Mouse (Mus musculus): ENCODE results near the gene Gstp3. TPM values are rescaled to one million over a fixed set of nuclear protein-coding genes. Genes with fewer than 3 reads are reported as not detected.

Gstp3 gene
- total RNA-seq, 2 experiments from 2014 or later: not detected

DNA sequence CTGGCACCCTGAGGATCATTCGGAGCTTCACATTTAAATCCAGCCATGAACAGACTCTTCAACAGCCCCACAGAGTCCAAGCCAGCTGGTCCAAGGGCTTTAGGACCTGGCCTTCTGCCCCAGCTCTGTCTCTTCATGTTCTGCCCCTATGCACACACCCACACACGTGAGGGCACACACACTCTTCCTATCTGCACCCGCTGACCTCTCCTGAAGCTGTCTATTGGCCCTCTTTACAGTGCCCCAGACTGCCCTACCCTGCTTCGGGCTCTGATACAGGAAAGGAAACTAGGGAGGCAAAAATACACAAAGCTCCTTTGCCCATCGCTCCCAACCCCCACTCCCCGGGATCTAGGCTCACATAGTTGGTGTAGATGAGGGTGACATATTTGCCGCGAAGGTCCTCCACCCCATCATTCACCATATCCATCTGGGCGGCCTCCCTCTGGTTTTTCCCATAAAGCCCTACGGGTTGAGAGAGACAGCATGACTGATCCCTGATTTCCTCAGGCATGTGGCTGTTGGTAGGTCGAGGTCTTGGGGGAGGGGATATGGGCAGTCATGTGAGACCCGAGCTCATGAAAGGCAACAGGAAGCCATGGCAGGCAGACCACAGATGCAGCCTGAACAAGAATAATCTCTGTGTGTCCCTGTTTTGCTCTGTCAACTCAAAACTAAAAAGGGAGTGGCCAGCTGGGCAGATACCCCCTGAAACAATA is 22.9 kb downstream of the Gstp3 start:
- peak overlapping the region; percentile 18; the same call in 1 of the 2 replicates for H3K27ac ChIP-seq
- H3K4me3 ChIP-seq: peak overlapping the region; percentile 27
- no peak for DNase-seq (ENCODE audit: low spot score in 2 of 2)
- TF ChIP-seq CTCF (conservative IDR thresholded peaks at IDR 0.05): no peak

DNA sequence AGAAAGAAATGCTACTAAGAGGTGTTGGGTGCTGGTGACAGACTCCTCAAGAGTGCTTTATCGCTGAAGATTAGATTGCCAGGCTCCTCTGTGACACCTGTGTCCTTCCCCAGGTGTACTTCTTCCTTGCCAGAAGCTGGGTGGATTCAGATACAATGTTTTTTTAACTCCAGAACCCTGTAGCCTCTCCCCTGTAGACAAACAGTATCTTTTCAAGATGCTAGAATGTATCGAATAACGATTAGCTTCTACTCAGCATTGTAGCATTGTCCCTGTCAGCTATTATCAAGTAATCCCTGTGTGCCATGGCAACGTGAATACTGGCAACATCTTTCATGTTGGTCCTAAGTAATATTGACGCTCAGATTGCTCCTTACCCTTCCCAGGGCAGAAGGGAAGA is 25.6 kb downstream of the Gstp3 start:
- no peak for DNase-seq (ENCODE audit: low spot score in 2 of 2)
- H3K4me3 ChIP-seq: no peak overlapping the region
- no peak overlapping the region for H3K27ac ChIP-seq
- TF ChIP-seq CTCF (conservative IDR thresholded peaks at IDR 0.05): no peak

DNA sequence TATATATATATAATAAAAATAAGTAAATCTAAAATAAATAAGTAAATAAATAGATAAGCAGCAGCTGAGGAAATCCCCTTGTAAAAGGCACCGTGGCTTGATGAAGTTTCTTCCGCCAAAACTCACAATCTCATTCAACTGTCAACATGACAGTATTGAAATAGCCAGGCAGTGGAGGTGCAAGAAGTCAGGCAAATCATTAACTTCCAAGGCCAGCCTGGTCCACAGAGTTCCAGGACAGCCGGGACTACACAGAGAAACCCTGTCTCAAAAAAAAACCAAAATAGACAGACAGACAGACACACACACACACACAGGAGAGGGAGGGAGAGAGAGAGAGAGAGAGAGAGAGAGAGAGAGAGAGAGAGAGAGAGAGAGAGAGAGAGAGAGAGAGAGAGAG is 26.1 kb downstream of the Gstp3 start:
- Histone ChIP-seq H3K27ac (no peak overlapping the region), H3K4me3 (no peak overlapping the region)
- no peak for TF ChIP-seq CTCF (conservative IDR thresholded peaks at IDR 0.05)
- no peak for DNase-seq (ENCODE audit: low spot score in 2 of 2)

DNA sequence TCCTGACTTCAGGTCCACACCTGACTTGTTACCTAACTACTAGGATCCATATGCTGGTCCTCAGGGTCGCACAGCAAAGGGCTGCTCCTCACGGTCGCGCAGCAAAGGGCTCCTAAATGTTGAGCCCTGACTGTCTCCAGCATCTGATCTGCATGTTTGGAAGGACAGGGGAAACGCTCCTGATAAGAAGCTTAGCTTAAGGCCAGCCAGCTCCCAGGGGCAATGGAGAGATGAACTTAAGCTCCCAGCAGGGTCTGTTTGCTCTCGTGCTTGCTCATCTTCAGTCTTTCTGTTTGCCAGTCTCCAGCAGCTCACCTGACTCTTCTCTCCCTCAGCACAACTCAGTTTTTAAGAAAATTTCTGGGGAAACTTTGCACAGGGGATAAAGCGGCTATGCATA is 26.7 kb downstream of the Gstp3 start:
- no peak for TF ChIP-seq CTCF (conservative IDR thresholded peaks at IDR 0.05)
- DNase-seq (ENCODE audit: low spot score in 2 of 2): no peak
- H3K27ac ChIP-seq: no peak overlapping the region

DNA sequence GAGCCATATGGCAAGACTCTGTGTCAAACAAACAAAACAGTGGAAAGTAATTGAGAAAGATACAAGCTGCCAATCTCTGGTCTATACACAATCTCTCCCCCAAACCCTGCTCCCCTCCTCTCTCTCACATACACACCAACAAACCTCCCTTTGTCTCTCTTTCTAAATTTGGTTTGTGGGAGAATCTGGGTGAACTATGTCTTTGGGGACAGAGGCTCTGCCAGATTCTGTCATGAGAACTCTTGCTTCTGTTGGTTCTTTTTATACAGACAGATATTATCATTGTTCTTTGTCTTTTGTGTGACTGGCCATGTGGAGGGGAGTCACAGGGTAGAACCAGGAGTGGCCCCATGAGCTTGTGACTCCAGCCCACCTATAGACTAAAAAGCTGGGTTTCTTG is 31.8 kb downstream of the Gstp3 start:
- TF ChIP-seq CTCF (conservative IDR thresholded peaks at IDR 0.05): no peak
- Histone ChIP-seq H3K27ac (peak overlapping the region; percentile 62), H3K4me3 (no peak overlapping the region)
- DNase-seq (ENCODE audit: low spot score in 2 of 2): no peak

More for the DNA sequence above, 26.7 kb downstream of the Gstp3 start:
- no peak overlapping the region for H3K4me3 ChIP-seq

GRCm38 (mm10) chr19:4023185-4023584 is 36.2 kb downstream of the Gstp3 start:
- no peak for DNase-seq (ENCODE audit: low spot score in 2 of 2)
- Histone ChIP-seq H3K4me3 (no peak overlapping the region), H3K27ac (no peak overlapping the region)
- TF ChIP-seq CTCF (conservative IDR thresholded peaks at IDR 0.05): no peak

DNA sequence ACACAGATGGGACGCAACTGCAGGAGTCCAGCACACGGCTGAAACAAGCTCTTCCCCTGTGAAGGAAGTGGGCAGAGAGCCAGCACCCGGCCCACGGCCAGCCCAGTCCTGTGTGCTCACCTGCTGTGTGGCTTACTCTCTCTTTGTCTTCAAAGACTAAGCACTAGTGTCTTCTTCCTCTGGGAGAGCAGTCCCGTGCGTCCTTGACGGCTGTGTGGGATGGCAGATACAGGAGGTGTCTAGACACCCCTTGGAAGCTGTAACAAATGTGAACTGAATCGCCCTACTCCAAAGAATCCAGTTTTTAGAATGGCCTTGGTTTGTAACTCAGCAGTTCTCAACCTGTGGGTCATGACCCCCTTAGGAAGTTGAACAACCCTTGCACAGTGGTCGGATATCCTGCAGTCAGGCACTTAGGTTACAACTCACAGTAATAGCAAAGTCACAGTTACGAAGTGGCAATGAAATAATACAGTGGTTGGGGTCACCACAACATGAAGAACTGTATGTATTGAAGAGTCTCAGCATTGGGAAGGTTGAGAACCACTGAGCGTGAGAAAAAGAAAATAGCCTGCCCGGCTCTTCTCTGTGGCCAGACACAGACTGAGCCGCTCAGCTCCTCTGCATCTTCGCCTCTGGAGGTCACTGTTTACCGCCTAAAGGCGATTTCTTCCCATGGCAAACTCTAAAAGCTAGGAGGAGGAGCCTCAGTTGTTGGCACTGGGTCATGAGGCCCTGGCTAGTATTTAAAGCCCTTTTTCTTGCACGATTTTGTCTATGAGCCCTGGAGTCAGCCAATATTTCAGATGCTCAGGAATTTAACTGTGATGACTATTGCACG is 40.4 kb downstream of the Gstp3 start:
- peak; percentile 79 to 82 for DNase-seq (ENCODE audit: low spot score in 2 of 2)
- peak overlapping the region; percentile 46; the same call in 1 of the 2 replicates for H3K27ac ChIP-seq
- no peak overlapping the region for H3K4me3 ChIP-seq
- TF ChIP-seq CTCF (conservative IDR thresholded peaks at IDR 0.05): peak; percentile 94

GRCm38 (mm10) chr19:4017921-4018587 is 41.3 kb downstream of the Gstp3 start:
- Histone ChIP-seq H3K27ac (no peak overlapping the region), H3K4me3 (no peak overlapping the region)
- TF ChIP-seq CTCF (conservative IDR thresholded peaks at IDR 0.05): no peak
- DNase-seq (ENCODE audit: low spot score in 2 of 2): no peak

GRCm38 (mm10) chr19:4015635-4016034 is 43.7 kb downstream of the Gstp3 start:
- no peak for DNase-seq (ENCODE audit: low spot score in 2 of 2)
- no peak for TF ChIP-seq CTCF (conservative IDR thresholded peaks at IDR 0.05)
- Histone ChIP-seq H3K4me3 (no peak overlapping the region), H3K27ac (no peak overlapping the region)

- no peak for DNase-seq (ENCODE audit: low spot score in 2 of 2)
- H3K4me3 ChIP-seq: no peak overlapping the region
- TF ChIP-seq CTCF (conservative IDR thresholded peaks at IDR 0.05): no peak
- no peak overlapping the region for H3K27ac ChIP-seq
These were observed 44.6 kb downstream of the Gstp3 start for GRCm38 (mm10) chr19:4014802-4015201.

GRCm38 (mm10) chr19:4013066-4013465 is 46.3 kb downstream of the Gstp3 start:
- Histone ChIP-seq H3K27ac (peak overlapping the region; percentile 74; the same call in 1 of the 2 replicates), H3K4me3 (peak overlapping the region; percentile 99)
- no peak for DNase-seq (ENCODE audit: low spot score in 2 of 2)
- no peak for TF ChIP-seq CTCF (conservative IDR thresholded peaks at IDR 0.05)

- TF ChIP-seq CTCF (conservative IDR thresholded peaks at IDR 0.05): peak; percentile 88
- peak; percentile 96 to 99 for DNase-seq (ENCODE audit: low spot score in 2 of 2)
- H3K4me3 ChIP-seq: peak within 1 kb of the TSS; percentile 99
- H3K27ac ChIP-seq: peak within 1 kb of the TSS; percentile 93
These were observed 46.8 kb downstream of the Gstp3 start, which contains the start of gene Ndufv1 for GRCm38 (mm10) chr19:4012432-4013022. Gene Ndufv1, minus strand, starts transcription at chr19:4012806.
